Mouse (Mus musculus) E14TG2a.4 (cell line): ENCODE data around the gene Hat1.

ENCODE experiments used
- H3K27me3 ChIP-seq: 2 replicates; pipeline ENCODE4 v1.6.1; 2014; ENCODE audit warnings: low read length, control low read depth; ENCODE audit not compliant: insufficient read depth
- H3K36me3 ChIP-seq: 2 replicates; pipeline ENCODE4 v1.6.1; 2014; ENCODE audit warnings: low read length, control low read depth; ENCODE audit not compliant: insufficient read depth
- H3K4me1 ChIP-seq: replicated peaks from 2 replicates; pipeline ENCODE4 v1.6.1; 2014; ENCODE audit warnings: low read depth, low read length, control low read depth
- H3K4me3 ChIP-seq: replicated peaks from 2 replicates; pipeline ENCODE4 v1.5.1; 2014; ENCODE audit warnings: mild to moderate bottlenecking, low read length
- H3K9me3 ChIP-seq: 2 replicates; pipeline ENCODE4 v1.6.1; 2014; ENCODE audit warnings: low read length, control low read depth
- CTCF ChIP-seq: conservative IDR thresholded peaks from 2 replicates; pipeline ENCODE4 v1.5.1; 2014; ENCODE audit warnings: low read length
- NANOG ChIP-seq: IDR thresholded peaks from 2 replicates; pipeline ENCODE4 v1.6.1; 2014; ENCODE audit warnings: borderline replicate concordance, low read length, mixed read lengths
- POU5F1 ChIP-seq: IDR thresholded peaks from 2 replicates; pipeline ENCODE4 v1.6.1; 2014; ENCODE audit warnings: low read length, borderline replicate concordance

Gene Hat1

GRCm38 (mm10) chr2:71462553-71462952 is 73.8 kb downstream of the Hat1 start:
- TF ChIP-seq NANOG (no peak), POU5F1 (no peak), CTCF (no peak)
- Histone ChIP-seq H3K9me3 (no peaks in the 10 kb centered on the region), H3K4me1 (peaks cover 31% of the 10 kb centered on the region), H3K36me3 (peaks cover 15% of the 10 kb centered on the region), H3K27me3 (peaks cover 2% of the 10 kb centered on the region; the same call in 1 of the 2 replicates), H3K4me3 (no peak overlapping the region)

- Histone ChIP-seq H3K9me3 (no peaks in the 10 kb centered on the region), H3K27me3 (no peaks in the 10 kb centered on the region), H3K4me3 (no peak overlapping the region), H3K36me3 (peaks cover 15% of the 10 kb centered on the region), H3K4me1 (peaks cover 21% of the 10 kb centered on the region)
- no peak for TF ChIP-seq NANOG
- TF ChIP-seq CTCF: no peak
- TF ChIP-seq POU5F1: no peak
These were observed 77.3 kb downstream of the Hat1 start for GRCm38 (mm10) chr2:71466103-71466502.

GRCm38 (mm10) chr2:71466861-71467450 is 78.2 kb downstream of the Hat1 start:
- Histone ChIP-seq H3K27me3 (no peaks in the 10 kb centered on the region), H3K4me3 (no peak overlapping the region), H3K36me3 (peaks cover 15% of the 10 kb centered on the region), H3K9me3 (no peaks in the 10 kb centered on the region), H3K4me1 (peaks cover 14% of the 10 kb centered on the region)
- TF ChIP-seq NANOG: no peak
- no peak for TF ChIP-seq POU5F1
- TF ChIP-seq CTCF: no peak

- no peak for TF ChIP-seq CTCF
- TF ChIP-seq POU5F1: no peak
- TF ChIP-seq NANOG: no peak
- H3K9me3 ChIP-seq: no peaks in the 10 kb centered on the region
- peaks cover 11% of the 10 kb centered on the region for H3K4me1 ChIP-seq
- peaks cover 8% of the 10 kb centered on the region; the same call in 1 of the 2 replicates for H3K36me3 ChIP-seq
- H3K4me3 ChIP-seq: no peak overlapping the region
- no peaks in the 10 kb centered on the region for H3K27me3 ChIP-seq
These were observed 82.3 kb downstream of the Hat1 start for GRCm38 (mm10) chr2:71471094-71471493.

GRCm38 (mm10) chr2:71473830-71474229 is 85.1 kb downstream of the Hat1 start:
- TF ChIP-seq NANOG (no peak), CTCF (no peak), POU5F1 (no peak)
- Histone ChIP-seq H3K27me3 (no peaks in the 10 kb centered on the region), H3K9me3 (no peaks in the 10 kb centered on the region), H3K4me1 (peaks cover 9% of the 10 kb centered on the region), H3K36me3 (0 out of 2 replicates have a peak, but pooled peaks cover 3% of the 10 kb centered on the region), H3K4me3 (no peak overlapping the region)

DNA sequence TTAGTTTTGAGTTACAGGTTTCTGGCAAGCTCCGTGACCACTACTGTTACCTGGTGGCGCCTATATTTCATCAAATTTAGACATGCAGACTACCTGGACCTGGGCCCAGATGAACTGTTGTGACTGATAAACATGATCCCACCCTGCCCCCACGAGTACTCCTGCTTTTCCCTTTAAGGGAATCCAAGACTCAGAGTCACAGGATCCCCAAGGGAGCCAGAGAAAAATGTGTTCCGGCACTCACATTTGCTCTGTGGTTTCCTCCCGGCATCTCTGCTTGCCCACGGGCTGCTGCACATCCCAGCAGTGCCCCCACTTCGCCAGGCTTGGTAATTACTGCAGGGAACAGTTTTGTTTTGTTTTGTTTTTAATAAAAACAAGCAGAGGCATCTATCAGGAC is 85.6 kb downstream of the Hat1 start:
- no peaks in the 10 kb centered on the region for H3K9me3 ChIP-seq
- TF ChIP-seq CTCF: no peak
- TF ChIP-seq NANOG: no peak
- TF ChIP-seq POU5F1: no peak
- H3K4me3 ChIP-seq: no peak overlapping the region
- no peaks in the 10 kb centered on the region for H3K27me3 ChIP-seq
- H3K36me3 ChIP-seq: 0 out of 2 replicates have a peak, but pooled peaks cover 3% of the 10 kb centered on the region
- peaks cover 9% of the 10 kb centered on the region for H3K4me1 ChIP-seq

DNA sequence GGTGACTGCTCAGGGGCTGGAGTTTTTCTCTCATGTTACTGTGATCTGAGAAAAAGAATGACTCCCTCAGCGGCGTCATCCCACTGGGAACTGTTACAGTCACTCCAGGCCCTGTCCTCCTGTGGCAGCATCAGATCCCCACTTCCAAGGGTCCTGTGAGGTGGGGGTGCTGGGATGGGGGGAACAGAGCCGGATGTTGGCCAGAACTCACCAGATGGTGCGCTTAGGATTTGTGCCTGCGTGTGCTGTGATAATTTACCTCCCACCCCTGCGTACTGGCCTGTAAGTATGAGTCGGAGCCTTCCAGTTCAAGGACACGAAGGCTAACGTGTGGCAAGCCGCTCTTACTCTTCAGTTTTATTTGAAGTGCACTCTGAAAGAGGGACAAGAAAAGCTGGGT is 86.6 kb downstream of the Hat1 start:
- Histone ChIP-seq H3K27me3 (no peaks in the 10 kb centered on the region), H3K4me3 (no peak overlapping the region), H3K9me3 (no peaks in the 10 kb centered on the region), H3K36me3 (0 out of 2 replicates have a peak, but pooled peaks cover 3% of the 10 kb centered on the region), H3K4me1 (peaks cover 14% of the 10 kb centered on the region)
- TF ChIP-seq CTCF: no peak
- TF ChIP-seq POU5F1: no peak
- no peak for TF ChIP-seq NANOG

DNA sequence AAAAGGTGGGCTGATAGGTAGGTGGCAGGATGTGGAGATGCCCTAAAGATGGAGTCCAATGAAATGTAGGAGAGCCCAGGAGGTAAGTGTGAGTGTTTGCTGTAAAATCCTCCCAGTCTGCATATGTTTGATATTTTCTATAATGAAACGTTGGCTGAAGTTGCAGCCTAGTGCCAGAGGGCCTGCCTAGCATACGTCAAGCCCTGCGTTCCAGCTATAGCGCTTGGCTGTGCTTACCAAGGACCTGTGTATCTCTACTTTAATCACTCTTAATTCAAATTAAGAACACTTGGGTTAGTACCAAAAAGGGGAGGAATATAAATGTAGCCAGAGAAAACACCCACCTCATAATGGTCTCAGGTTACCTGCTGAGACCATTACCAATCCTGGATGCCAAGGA is 87.0 kb downstream of the Hat1 start:
- Histone ChIP-seq H3K9me3 (no peaks in the 10 kb centered on the region), H3K4me1 (peaks cover 14% of the 10 kb centered on the region), H3K36me3 (0 out of 2 replicates have a peak, but pooled peaks cover 3% of the 10 kb centered on the region), H3K27me3 (no peaks in the 10 kb centered on the region), H3K4me3 (no peak overlapping the region)
- no peak for TF ChIP-seq CTCF
- no peak for TF ChIP-seq POU5F1
- no peak for TF ChIP-seq NANOG

DNA sequence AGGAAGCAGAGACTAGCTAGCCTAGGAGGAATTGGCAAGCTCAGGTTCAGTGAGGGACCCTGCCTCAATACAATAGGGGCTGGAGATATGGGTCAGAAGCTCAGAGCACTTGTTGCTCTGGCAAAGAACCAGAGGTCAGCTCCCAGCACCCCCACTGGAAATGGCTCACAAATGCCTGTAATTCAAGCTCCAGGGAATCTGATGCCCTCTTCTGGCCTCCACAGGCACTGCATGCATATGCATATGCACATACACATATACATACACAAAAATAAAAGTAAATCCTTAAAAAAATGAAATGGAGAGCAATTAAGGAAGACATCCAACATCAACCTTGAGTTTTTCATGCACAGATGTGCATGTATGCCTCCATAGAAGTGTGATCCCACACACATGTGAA is 89.0 kb downstream of the Hat1 start:
- Histone ChIP-seq H3K4me1 (peaks cover 14% of the 10 kb centered on the region), H3K4me3 (no peak overlapping the region), H3K27me3 (no peaks in the 10 kb centered on the region), H3K36me3 (0 out of 2 replicates have a peak, but pooled peaks cover 3% of the 10 kb centered on the region), H3K9me3 (no peaks in the 10 kb centered on the region)
- TF ChIP-seq CTCF (peak; percentile 73), NANOG (no peak), POU5F1 (no peak)
